Mouse (Mus musculus) limb, embryonic 15.5 days (tissue): ENCODE measurements around the gene Soat2. TPM values are rescaled to one million over a fixed set of nuclear protein-coding genes. Genes with fewer than 3 reads are reported as not detected.

Source experiments
- ATAC-seq: fragments of 200-750 bp; cut with Nextera tagmentation; 2 replicates; pipeline ENCODE4 v1.8.0; 2017; ENCODE audit warnings: low read depth, moderate TSS enrichment; ENCODE audit not compliant: insufficient number of reproducible peaks, low FRiP score, low TSS enrichment
- H3K27ac ChIP-seq: fragments of 300-500 bp; sonication (generic); 2 replicates; pipeline ENCODE4 v1.5.1; 2015; ENCODE audit warnings: moderate library complexity, mild to moderate bottlenecking, inconsistent platforms
- H3K27me3 ChIP-seq: fragments of 300-500 bp; sonication (generic); 2 replicates; pipeline ENCODE4 v1.6.1; 2015; ENCODE audit warnings: inconsistent platforms
- H3K36me3 ChIP-seq: fragments of 300-500 bp; sonication (generic); 2 replicates; pipeline ENCODE4 v1.6.1; 2015; ENCODE audit warnings: inconsistent platforms
- H3K4me1 ChIP-seq: fragments of 300-500 bp; sonication (generic); 2 replicates; pipeline ENCODE4 v1.6.1; 2015; ENCODE audit warnings: inconsistent platforms
- H3K4me2 ChIP-seq: fragments of 300-500 bp; sonication (generic); 2 replicates; pipeline ENCODE4 v1.6.1; 2015; ENCODE audit warnings: mild to moderate bottlenecking, inconsistent platforms
- H3K4me3 ChIP-seq: fragments of 300-500 bp; sonication (generic); 2 replicates; pipeline ENCODE4 v1.5.1; 2015; ENCODE audit warnings: mild to moderate bottlenecking, inconsistent platforms
- H3K9ac ChIP-seq: fragments of 300-500 bp; sonication (generic); 2 replicates; pipeline ENCODE4 v1.6.1; 2015; ENCODE audit warnings: inconsistent platforms
- H3K9me3 ChIP-seq: fragments of 300-500 bp; sonication (generic); 2 replicates; pipeline ENCODE4 v1.6.1; 2016; ENCODE audit warnings: inconsistent platforms
- WGBS: fragments of 180-500 bp; shearing (Covaris S2); methylation state at CpG from one replicate; pipeline ENCODE4 v1.1.7; 2015; 5-methylcytosine and 5-hydroxymethylcytosine counted together
- polyA plus RNA-seq: library from polyadenylated mRNA; unstranded; fragments of >200 nt; fragmentation: Nextera tagmentation; extraction: Ambion mirVana; gene quantifications from 2 replicates; pipeline ENCODE4 v1.2.1, GENCODE M21; 2015

Gene Soat2
- polyA plus RNA-seq: 0.61 and 0.81 TPM in 2 replicates

DNA sequence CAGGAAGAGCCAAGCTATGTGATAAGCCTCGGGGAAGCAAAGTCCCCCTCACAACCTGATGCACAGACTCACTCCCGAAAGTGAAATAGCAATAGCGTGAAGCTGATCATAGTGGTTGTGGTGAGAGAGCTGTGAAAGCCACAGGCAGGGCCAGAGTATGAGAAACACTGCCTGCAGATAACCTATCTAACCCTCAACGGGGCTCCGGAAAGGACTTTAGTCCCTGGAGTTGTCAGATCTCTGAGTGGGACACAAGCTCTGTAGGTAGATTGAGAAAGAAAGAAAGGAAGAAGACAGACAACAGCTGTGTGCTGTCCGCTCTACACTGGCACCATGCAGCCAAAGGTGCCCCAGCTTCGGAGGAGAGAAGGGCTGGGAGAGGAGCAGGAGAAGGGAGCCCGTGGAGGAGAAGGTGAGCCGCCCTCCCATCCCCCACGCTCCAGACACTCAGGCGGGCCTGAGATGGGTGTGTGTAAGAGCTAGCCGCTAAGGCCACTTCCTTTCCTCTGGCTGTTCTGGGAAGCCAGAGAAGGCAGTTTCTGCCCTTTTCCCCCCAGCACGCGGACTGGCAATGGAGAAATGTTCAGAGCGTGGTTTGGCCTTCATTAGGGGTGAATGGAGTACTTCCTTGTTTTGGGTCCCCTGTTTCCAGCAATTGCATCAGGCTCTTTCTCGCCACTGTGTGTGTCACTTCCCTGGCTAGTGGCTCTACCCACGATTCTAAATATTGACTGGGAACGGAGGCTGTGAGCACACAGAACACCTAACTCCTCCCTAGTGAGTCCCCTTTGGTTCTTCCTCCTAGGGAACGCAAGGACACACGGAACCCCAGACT is at the start of gene Soat2:
Gene Soat2 (plus strand): TSS at position 226 of the 835 bp plus-strand sequence.
- WGBS: 48% methylated on average over 20 of the region's 20 CpGs
- peaks cover 7% of the 10 kb centered on the region for H3K27me3 ChIP-seq
- no peaks in the 10 kb centered on the region for H3K9me3 ChIP-seq
- no peak for ATAC-seq
- H3K4me2 ChIP-seq: no peak within 1 kb of the TSS
- H3K4me3 ChIP-seq: no peak within 1 kb of the TSS
- no peak within 1 kb of the TSS for H3K27ac ChIP-seq
- H3K9ac ChIP-seq: no peak within 1 kb of the TSS
- H3K4me1 ChIP-seq: peaks cover 18% of the 10 kb centered on the region
- no peaks in the 10 kb centered on the region for H3K36me3 ChIP-seq

DNA sequence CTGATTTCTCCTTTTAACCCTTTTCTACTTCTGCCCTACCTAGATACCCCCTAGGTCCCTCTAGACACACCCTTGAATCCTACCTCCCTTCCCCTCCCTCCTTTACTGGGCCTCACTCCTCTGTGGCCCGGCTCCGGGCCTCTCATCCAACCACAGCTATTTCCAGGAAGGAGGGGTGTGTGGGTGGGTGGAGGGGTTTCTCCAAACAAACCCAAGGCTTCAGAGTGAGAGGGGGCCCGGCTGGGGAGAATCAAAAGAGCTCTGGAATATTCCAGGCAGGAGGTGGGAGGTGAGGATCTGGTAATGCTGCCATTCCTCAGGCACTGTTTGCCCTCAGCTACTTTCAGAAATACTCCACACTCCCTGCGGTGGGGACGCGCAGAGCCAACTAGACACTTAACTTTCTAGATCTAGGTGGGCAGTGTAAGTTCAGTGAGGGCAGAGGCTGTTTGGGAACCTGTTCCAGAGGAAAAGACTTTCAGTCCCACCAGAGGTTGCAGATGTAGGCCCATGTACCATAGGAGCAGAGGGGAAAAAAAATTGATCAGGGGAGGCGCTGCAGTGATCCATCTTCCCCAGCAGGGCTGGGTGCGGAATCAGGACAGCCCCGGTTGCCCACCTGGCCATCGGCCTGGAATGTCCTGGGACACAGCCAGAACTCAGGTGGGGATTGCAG is 49.2 kb upstream of the Soat2 start:
- Histone ChIP-seq H3K4me1 (peaks cover 83% of the 10 kb centered on the region), H3K27ac (peak overlapping the region; percentile 99), H3K4me3 (peak overlapping the region; percentile 57), H3K27me3 (no peaks in the 10 kb centered on the region), H3K9ac (0 out of 2 replicates have a peak overlapping the region, but pooled peaks have one; percentile 65), H3K9me3 (no peaks in the 10 kb centered on the region), H3K4me2 (peak overlapping the region; percentile 67), H3K36me3 (peaks cover 21% of the 10 kb centered on the region)
- ATAC-seq: peak; percentile 75
- 11% methylated on average over 10 of the region's 10 CpGs for WGBS

DNA sequence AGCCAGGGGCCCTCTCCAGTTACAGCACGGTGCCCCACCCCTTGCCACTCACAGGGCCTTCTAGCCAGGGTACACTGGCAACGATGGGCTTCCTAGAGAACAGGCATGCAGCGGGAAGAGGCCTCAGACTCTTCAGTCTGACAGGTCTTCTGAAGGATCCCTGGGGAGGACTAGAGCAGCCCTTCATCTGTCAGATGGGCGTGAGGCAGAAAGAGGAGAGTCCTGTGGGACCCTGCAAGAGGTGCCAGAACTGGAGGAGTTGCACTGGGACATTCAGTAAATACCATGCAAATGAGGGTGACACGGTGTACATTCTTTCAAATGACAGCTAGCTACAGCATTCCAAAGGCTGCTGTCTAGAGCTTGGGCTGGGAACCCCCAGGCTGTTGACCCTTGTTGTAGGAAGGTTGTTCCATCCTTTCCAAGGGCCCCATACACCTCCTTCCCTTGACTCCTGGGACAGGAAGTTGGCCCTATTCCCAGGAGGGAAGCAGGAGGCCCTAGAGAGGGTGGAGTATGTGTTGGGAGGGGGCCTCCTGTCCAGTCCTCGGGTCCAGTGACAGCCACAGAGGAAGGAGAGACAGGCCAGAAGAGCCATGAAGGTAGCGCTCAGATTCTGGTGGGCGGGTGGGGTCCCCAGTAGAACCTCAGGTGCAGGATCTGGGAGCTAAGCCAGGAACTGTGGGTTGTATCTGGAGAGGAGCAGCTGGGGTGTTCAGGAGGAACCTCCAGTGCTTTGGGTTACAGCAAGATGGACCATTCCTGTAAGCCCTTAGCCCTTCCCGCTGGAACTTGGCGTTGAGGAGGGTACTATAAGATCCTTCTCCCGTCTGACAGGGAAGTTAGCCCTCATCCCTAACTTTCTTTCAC is 48.4 kb upstream of the Soat2 start:
- peak overlapping the region; percentile 67 for H3K4me2 ChIP-seq
- no peaks in the 10 kb centered on the region for H3K9me3 ChIP-seq
- peaks cover 22% of the 10 kb centered on the region for H3K36me3 ChIP-seq
- H3K4me3 ChIP-seq: peak overlapping the region; percentile 57
- WGBS: 21% methylated on average over 11 of the region's 11 CpGs
- no peaks in the 10 kb centered on the region for H3K27me3 ChIP-seq
- peaks cover 91% of the 10 kb centered on the region for H3K4me1 ChIP-seq
- ATAC-seq: no peak
- peak overlapping the region; percentile 99 for H3K27ac ChIP-seq
- peak overlapping the region; percentile 49; the same call in 1 of the 2 replicates for H3K9ac ChIP-seq

GRCm38 (mm10) chr15:102102548-102103121 is 47.7 kb upstream of the Soat2 start:
- Histone ChIP-seq H3K4me1 (peaks cover 92% of the 10 kb centered on the region), H3K36me3 (peaks cover 24% of the 10 kb centered on the region), H3K4me3 (peak overlapping the region; percentile 57), H3K27ac (peak overlapping the region; percentile 99), H3K4me2 (peak overlapping the region; percentile 67), H3K9me3 (no peaks in the 10 kb centered on the region), H3K27me3 (no peaks in the 10 kb centered on the region), H3K9ac (peak overlapping the region; percentile 49)
- no peak for ATAC-seq
- 10% methylated on average over 6 of the region's 6 CpGs for WGBS

DNA sequence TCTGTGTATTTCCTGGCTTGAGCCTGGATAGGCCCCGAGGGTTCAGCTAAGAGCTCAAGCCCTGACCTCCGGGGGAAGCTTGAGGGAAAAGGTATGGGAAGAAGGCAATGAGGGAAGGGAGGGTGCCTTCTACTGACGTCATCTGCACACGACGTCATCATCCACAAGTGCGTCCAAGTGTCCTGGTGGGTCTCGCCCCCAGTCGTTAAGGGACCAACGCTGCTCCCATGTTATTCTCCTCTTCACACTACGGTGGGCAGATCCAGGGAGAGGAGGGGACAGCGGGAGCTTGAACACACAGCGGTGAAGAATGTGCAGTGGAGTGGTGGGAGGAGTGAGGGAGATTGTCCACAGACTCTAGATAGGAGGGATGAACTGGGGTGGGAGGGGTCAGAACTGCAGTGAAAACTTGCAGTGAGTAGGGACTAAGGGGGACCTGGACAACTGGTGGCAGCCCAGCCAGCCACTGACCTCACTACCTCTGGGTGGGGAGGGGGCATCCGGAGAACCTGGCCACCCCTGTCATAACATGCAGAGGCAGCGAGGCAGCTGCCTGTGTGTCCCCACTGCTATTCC is 46.9 kb upstream of the Soat2 start:
- H3K4me2 ChIP-seq: peak overlapping the region; percentile 67
- no peaks in the 10 kb centered on the region for H3K9me3 ChIP-seq
- H3K9ac ChIP-seq: peak overlapping the region; percentile 49
- no peaks in the 10 kb centered on the region for H3K27me3 ChIP-seq
- H3K36me3 ChIP-seq: peaks cover 30% of the 10 kb centered on the region
- no peak for ATAC-seq
- H3K4me3 ChIP-seq: peak overlapping the region; percentile 57
- H3K27ac ChIP-seq: peak overlapping the region; percentile 99
- peaks cover 92% of the 10 kb centered on the region for H3K4me1 ChIP-seq
- WGBS: 10% methylated on average over 14 of the region's 14 CpGs

DNA sequence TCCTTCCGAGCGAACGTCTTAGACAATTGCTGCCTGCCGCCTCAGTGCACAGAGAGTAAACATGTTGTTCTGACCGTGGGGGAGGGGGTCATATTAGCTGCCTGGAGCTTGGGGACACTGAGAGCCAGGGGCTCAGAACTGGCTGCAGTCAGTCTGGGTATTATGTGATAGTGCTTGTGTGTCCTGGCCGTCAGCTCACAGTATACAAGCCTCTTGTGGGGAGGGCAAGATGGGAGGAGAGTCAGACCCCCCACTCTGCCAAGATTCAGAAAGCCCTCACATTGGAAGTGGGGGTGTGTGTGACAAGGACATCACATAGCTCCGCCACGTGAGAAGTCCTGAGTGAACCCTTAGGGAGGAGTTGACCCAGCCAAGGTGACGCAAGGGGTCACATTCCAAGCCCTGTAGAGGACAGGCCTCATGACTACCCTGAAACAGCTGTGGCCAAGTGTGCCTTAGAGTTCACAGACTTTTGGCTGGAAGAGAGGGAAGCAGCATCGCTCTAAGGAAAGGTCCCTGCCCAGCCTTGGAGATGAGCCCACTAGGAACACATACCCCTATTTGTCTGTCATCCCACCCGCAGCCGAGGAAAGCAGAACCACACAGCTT is 46.3 kb upstream of the Soat2 start:
- peak overlapping the region; percentile 99 for H3K27ac ChIP-seq
- peak overlapping the region; percentile 67 for H3K4me2 ChIP-seq
- H3K4me1 ChIP-seq: peaks cover 91% of the 10 kb centered on the region
- no peaks in the 10 kb centered on the region for H3K9me3 ChIP-seq
- H3K36me3 ChIP-seq: peaks cover 36% of the 10 kb centered on the region
- H3K4me3 ChIP-seq: peak overlapping the region; percentile 57
- no peaks in the 10 kb centered on the region for H3K27me3 ChIP-seq
- peak overlapping the region; percentile 49 for H3K9ac ChIP-seq
- WGBS: 25% methylated on average over 12 of the region's 12 CpGs
- no peak for ATAC-seq

DNA sequence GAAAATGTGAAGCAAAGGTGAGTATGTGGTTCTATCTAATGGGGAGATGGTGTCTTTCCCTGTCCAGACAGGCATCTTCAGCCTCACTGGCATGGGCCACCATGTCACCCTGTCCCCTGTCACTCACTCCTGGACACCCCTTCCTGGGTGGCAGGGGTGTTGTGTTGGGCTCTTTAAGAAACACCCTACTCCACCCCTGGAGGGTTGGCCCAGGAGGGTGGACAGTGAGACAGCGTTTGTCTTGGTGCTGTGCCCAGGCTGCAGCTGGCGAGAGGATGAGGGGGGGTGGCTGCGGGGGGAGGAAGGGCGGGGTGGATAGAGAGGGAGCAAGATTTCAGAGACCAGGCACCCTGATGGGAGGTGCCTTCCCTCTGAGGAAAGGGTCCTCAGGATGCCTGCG is 45.0 kb upstream of the Soat2 start:
- H3K4me1 ChIP-seq: peaks cover 88% of the 10 kb centered on the region
- no peaks in the 10 kb centered on the region for H3K9me3 ChIP-seq
- H3K9ac ChIP-seq: no peak overlapping the region
- ATAC-seq: no peak
- H3K36me3 ChIP-seq: peaks cover 49% of the 10 kb centered on the region
- WGBS: 34% methylated on average over 5 of the region's 5 CpGs
- H3K4me3 ChIP-seq: peak overlapping the region; percentile 57
- no peaks in the 10 kb centered on the region for H3K27me3 ChIP-seq
- H3K4me2 ChIP-seq: peak overlapping the region; percentile 67
- H3K27ac ChIP-seq: peak overlapping the region; percentile 99

- Histone ChIP-seq H3K36me3 (peaks cover 56% of the 10 kb centered on the region), H3K27me3 (no peaks in the 10 kb centered on the region)
- ATAC-seq: peak; percentile 42
Measured at GRCm38 (mm10) chr15:102105764-102106730, 44.3 kb upstream of the Soat2 start.

DNA sequence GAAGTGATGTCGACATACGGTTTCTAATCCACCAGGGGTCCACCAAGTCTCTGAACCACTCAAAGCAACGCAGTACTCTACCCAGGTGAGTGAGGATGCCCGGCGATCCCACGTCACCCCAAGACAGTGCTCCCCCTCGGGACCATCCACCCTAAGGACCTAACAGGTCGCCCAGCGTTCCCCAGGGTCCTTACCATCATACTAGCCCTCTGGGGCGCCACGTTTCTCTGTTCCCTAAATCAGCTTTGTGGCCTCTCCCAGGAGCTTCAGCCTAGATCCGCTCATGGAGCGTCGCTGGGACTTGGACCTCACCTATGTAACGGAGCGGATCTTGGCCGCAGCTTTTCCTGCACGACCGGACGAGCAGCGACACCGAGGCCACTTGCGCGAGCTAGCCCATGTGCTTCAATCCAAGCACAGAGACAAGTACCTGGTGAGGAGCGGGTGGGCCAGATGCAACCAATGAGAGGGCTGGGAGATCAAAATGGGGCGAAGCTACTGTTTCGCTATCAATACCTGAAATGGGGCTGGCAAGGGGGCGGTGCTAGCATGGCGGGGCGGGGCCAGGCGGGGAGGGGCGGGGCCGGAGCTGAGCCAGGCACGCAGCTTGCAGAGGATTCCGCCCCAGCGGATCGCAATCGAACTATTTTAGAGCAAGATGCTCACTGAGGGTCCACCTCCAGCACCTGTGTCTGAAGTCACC is 43.4 kb upstream of the Soat2 start:
- peak overlapping the region; percentile 57 for H3K4me3 ChIP-seq
- ATAC-seq: no peak
- no peaks in the 10 kb centered on the region for H3K27me3 ChIP-seq
- peaks cover 65% of the 10 kb centered on the region for H3K36me3 ChIP-seq
- 0 out of 2 replicates have a peak overlapping the region, but pooled peaks have one; percentile 4 for H3K9ac ChIP-seq
- H3K9me3 ChIP-seq: no peaks in the 10 kb centered on the region
- peak overlapping the region; percentile 67 for H3K4me2 ChIP-seq
- H3K4me1 ChIP-seq: peaks cover 84% of the 10 kb centered on the region
- WGBS: 16% methylated on average over 37 of the region's 38 CpGs
- H3K27ac ChIP-seq: peak overlapping the region; percentile 99

More at GRCm38 (mm10) chr15:102105764-102106730, 44.3 kb upstream of the Soat2 start:
- WGBS: 34% methylated on average over 18 of the region's 18 CpGs
- Histone ChIP-seq H3K9me3 (no peaks in the 10 kb centered on the region), H3K9ac (0 out of 2 replicates have a peak overlapping the region, but pooled peaks have one; percentile 7), H3K4me3 (peak overlapping the region; percentile 57), H3K4me1 (peaks cover 89% of the 10 kb centered on the region), H3K27ac (peak overlapping the region; percentile 99), H3K4me2 (peak overlapping the region; percentile 67)
